Mouse (Mus musculus) lung, postnatal 0 days (tissue): ENCODE measurements around the gene Vps26b.
A peak's percentile ranks its signal among the peaks of the same experiment; 100 is the strongest.

Experiments used
- CTCF ChIP-seq: IDR thresholded peaks from 2 replicates; pipeline ENCODE4 v1.5.1; 2016; ENCODE audit warnings: antibody characterized with exemption, mild to moderate bottlenecking
- EP300 ChIP-seq: IDR thresholded peaks from 2 replicates; pipeline ENCODE4 v1.6.1; 2016; ENCODE audit warnings: antibody characterized with exemption, mild to moderate bottlenecking, control low read depth

DNA sequence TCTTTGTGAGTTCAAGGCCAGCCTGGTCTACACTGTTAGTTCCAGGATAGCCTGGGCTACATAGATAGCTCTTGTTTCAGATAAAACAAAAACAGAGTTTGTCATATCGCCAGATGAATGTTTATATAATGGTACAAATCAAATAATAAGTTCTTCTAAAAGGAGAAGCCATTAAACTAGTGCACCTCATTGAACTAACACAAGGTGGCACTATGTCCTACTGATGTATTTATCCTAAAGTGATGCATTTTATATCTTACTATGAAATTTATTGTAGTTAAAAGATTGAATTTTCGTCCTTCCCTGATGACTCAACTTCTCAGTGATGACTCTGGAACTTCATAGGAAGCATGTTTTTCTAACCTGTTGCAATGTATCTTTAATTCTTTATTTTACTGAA, 19.6 kb upstream of the Vps26b start:
- TF ChIP-seq CTCF, result peak; percentile 28
- no peak for TF ChIP-seq EP300
